Mouse (Mus musculus) embryonic facial prominence, embryonic 15.5 days (tissue): ENCODE data around the gene Slc25a25. TPM values are rescaled to one million over a fixed set of nuclear protein-coding genes. Genes with fewer than 3 reads are reported as not detected.
"Not testable (repeated sequence)": the region's sequence is repeated elsewhere in the genome, so short reads cannot be mapped to it uniquely, and the experiment has no call there.

Experiments used
- ATAC-seq: fragments of 200-750 bp; cut with Nextera tagmentation; 2 replicates; pipeline ENCODE4 v1.8.0; 2017; ENCODE audit warnings: low read depth, moderate TSS enrichment; ENCODE audit not compliant: insufficient number of reproducible peaks, low FRiP score, low TSS enrichment
- H3K27ac ChIP-seq: fragments of 300-500 bp; sonication (generic); replicated peaks from 2 replicates; pipeline ENCODE4 v1.5.1; 2015; ENCODE audit warnings: mild to moderate bottlenecking, inconsistent platforms
- H3K27me3 ChIP-seq: fragments of 300-500 bp; sonication (generic); 2 replicates; pipeline ENCODE4 v1.6.1; 2015; ENCODE audit warnings: inconsistent platforms
- H3K36me3 ChIP-seq: fragments of 300-500 bp; sonication (generic); 2 replicates; pipeline ENCODE4 v1.6.1; 2015; ENCODE audit warnings: mild to moderate bottlenecking, inconsistent platforms
- H3K4me1 ChIP-seq: fragments of 300-500 bp; sonication (generic); 2 replicates; pipeline ENCODE4 v1.6.1; 2015; ENCODE audit warnings: inconsistent platforms
- H3K4me2 ChIP-seq: fragments of 300-500 bp; sonication (generic); replicated peaks from 2 replicates; pipeline ENCODE4 v1.6.1; 2015; ENCODE audit warnings: mild to moderate bottlenecking, inconsistent platforms
- H3K4me3 ChIP-seq: fragments of 300-500 bp; sonication (generic); replicated peaks from 2 replicates; pipeline ENCODE4 v1.5.1; 2015; ENCODE audit warnings: mild to moderate bottlenecking, inconsistent platforms
- H3K9ac ChIP-seq: fragments of 300-500 bp; sonication (generic); 2 replicates; pipeline ENCODE4 v1.6.1; 2015; ENCODE audit warnings: inconsistent platforms
- H3K9me3 ChIP-seq: fragments of 300-500 bp; sonication (generic); replicated peaks from 2 replicates; pipeline ENCODE4 v1.6.1; 2016; ENCODE audit warnings: inconsistent platforms
- WGBS: fragments of 180-500 bp; shearing (Covaris S2); methylation state at CpG from one replicate; pipeline ENCODE4 v1.1.7; 2015; 5-methylcytosine and 5-hydroxymethylcytosine counted together
- polyA plus RNA-seq: library from polyadenylated mRNA; unstranded; fragments of >200 nt; fragmentation: Nextera tagmentation; extraction: Ambion mirVana; gene quantifications from 2 replicates; pipeline ENCODE4 v1.2.1, GENCODE M21; 2015

Slc25a25 gene
- 20.8 and 22.1 TPM in 2 replicates for polyA plus RNA-seq

DNA sequence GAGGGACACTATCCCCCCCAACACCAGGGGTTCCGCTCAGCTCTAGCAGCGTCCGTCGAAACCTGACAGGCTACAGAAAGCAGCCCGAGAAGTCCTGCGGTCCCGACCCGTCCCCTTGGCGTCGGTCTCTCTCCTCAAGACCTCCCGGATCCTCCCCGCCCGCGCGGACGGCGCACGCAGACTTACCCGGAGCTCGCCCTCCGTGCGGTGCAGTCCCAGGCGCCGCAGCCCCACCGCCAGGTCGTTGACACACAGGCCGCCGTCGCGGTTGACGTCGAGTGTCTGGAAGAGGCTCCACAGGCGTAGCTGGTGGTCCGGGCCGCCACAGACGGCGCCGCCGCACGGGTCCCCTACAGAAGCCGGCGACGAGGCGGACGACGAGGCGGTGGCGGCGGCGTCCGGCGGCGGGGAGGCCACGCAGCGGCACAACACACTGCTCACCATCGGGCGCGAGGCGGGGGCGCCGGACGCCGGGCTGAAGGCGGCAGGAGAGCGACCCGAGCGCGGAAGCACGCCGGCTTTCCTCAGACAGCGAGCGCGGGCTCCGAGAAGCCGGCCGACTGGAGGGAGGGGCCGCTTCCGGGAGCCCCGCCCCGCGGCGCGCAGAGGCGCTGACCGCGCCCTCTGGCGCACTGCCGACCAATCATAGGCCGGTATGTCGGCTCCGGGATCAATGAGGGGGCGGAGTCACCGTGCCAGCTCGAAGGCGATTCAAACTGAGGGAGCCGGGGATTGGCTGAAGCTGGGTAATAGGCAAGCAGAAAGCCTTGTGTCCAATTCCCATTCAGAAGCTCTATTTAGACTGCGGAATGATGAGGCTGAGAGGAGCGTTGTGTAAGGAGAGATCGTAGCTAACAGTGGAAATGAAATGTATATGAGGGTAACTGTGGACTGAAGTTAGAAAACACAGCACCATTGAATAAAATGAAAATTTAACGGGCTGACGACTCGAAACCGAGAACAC is at the start of gene Slc25a25:
Gene Slc25a25, minus strand, starts transcription at position 565 of the 964 bp plus-strand sequence.
- Histone ChIP-seq H3K4me2 (peak within 1 kb of the TSS; percentile 85), H3K9ac (peak within 1 kb of the TSS; percentile 71), H3K27ac (peak within 1 kb of the TSS; percentile 98), H3K36me3 (peaks cover 14% of the 10 kb centered on the region), H3K9me3 (no peaks in the 10 kb centered on the region), H3K4me3 (peak within 1 kb of the TSS; percentile 76), H3K27me3 (no peaks in the 10 kb centered on the region), H3K4me1 (peaks cover 55% of the 10 kb centered on the region)
- peak; percentile 87 for ATAC-seq
- WGBS, result under 1% methylated on average over 98 of the region's 103 CpGs

DNA sequence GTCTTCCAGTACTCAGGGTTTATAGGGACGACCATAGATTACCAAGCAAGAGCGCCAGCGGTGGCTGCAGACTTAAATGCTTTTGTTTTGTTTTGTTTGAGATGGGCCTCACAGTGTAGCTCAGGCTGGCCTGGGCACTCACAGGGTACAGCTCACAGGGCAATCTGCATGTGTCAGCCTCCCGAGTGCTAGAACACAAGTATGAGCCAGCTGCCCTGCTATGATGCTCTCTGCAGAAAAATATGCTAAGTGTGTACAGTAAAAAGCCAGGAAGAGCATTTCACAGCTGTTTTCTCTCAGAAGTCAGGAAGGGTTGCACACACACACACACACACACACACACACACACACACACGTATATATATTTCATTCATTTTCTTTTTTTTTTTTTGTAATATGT is 49.2 kb upstream of the Slc25a25 start:
- Histone ChIP-seq H3K4me3 (no peak overlapping the region), H3K27me3 (no peaks in the 10 kb centered on the region), H3K27ac (no peak overlapping the region), H3K4me2 (no peak overlapping the region), H3K9me3 (no peaks in the 10 kb centered on the region), H3K9ac (no peak overlapping the region), H3K4me1 (no peaks in the 10 kb centered on the region), H3K36me3 (no peaks in the 10 kb centered on the region)
- 69% methylated on average over 5 of the region's 5 CpGs for WGBS
- ATAC-seq, result no peak

DNA sequence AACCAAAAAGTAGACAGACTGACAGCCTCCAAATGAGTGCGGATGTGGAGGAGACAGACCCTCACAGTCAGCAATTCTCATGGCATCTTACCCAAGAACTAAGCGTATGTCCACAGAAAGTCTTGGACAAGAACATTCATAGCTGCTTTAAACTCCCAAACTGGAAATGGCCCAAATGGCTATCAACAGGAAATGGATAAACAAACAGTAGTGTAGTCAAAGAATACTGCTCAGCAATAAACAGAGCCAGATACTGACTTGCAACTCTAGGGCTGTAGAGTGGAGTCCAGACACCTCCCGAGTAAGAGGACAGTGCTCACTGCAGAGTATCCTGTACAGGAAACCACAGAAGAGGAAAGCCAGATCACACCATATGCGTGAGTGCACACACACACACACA is 48.1 kb upstream of the Slc25a25 start:
- Histone ChIP-seq H3K4me2 (no peak overlapping the region), H3K36me3 (no peaks in the 10 kb centered on the region), H3K9ac (no peak overlapping the region), H3K4me3 (no peak overlapping the region), H3K9me3 (no peaks in the 10 kb centered on the region), H3K4me1 (0 out of 2 replicates have a peak, but pooled peaks cover 4% of the 10 kb centered on the region), H3K27ac (no peak overlapping the region), H3K27me3 (no peaks in the 10 kb centered on the region)
- ATAC-seq, result no peak
- WGBS, result 89% methylated on average over 4 of the region's 4 CpGs

DNA sequence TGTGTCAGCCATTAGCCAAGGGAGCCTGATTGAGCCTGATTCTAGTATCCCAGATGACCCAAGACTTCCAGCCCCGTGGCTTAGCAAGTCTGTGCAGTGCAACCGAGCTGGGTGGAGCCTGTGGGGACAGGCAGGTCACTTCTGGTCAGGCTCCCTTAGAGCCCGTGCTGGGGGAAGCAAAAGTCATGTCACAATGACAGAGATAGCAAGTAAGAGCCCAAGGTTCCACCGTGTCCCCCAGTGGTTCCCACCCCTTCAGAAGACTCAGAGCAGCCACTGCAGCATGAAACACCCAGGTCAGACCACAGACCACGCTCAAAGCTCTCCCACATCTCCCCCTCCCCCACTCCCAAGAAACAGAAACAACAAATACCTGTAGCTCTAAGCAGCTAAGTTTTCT is 44.9 kb upstream of the Slc25a25 start:
- Histone ChIP-seq H3K36me3 (no peaks in the 10 kb centered on the region), H3K27ac (no peak overlapping the region), H3K4me1 (0 out of 2 replicates have a peak, but pooled peaks cover 4% of the 10 kb centered on the region), H3K4me2 (no peak overlapping the region), H3K9me3 (no peaks in the 10 kb centered on the region), H3K9ac (no peak overlapping the region), H3K4me3 (no peak overlapping the region), H3K27me3 (no peaks in the 10 kb centered on the region)
- 59% methylated on average over 5 of the region's 5 CpGs for WGBS
- ATAC-seq, result no peak

DNA sequence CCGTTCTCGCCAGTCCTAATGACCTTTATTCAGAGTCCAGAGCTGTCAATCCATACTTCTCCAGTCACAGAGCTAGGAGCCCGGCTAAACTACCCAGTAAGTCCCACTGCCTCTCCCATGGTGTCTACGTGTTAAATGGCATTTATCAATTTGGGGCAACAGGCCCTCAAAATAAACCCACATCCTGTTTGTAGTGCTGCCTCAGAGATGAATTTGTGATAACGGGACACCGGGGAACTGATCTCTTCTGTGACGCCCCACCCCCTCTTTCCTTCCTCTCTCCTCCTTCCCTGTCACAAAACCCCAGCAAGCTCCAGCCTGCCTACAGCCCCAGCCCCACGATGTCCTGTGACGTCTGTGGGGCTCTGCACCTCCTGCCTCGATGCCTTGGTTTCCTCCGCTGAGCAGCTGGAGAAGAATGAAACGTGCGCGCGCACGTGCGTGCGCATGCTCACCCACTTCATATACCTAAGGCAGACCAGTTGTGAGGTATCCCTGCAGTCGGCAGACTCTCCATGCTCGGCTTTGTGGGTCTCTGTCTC is 44.0 kb upstream of the Slc25a25 start:
- no peak overlapping the region for H3K27ac ChIP-seq

DNA sequence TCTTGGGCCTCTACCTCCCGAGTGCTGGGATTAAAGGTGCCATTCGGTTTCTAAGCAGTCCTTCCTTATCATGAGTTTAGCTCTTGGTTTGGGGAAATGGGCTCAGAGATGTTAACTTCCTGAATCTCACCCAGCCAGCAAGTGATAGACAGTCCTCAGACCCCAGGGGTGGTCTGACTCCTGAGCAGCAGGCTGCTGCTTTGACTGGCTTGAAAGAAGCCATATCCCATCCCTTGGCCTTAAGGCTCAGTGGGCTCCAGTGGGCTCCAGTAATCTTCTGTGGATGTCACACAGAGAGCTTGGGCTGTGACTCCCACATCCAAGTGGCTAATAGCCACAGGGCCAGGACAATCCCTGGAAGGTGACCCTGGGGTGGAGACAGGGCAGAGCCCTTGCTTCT is 43.3 kb upstream of the Slc25a25 start:
- H3K36me3 ChIP-seq, result no peaks in the 10 kb centered on the region
- no peak overlapping the region for H3K4me3 ChIP-seq
- no peaks in the 10 kb centered on the region for H3K27me3 ChIP-seq
- no peaks in the 10 kb centered on the region for H3K9me3 ChIP-seq
- ATAC-seq, result no peak
- no peak overlapping the region for H3K4me2 ChIP-seq
- no peak overlapping the region for H3K27ac ChIP-seq
- 66% methylated on average over 2 of the region's 2 CpGs for WGBS
- H3K4me1 ChIP-seq, result 0 out of 2 replicates have a peak, but pooled peaks cover 4% of the 10 kb centered on the region
- no peak overlapping the region for H3K9ac ChIP-seq

More for the DNA sequence above, 44.0 kb upstream of the Slc25a25 start:
- H3K4me1 ChIP-seq, result 0 out of 2 replicates have a peak, but pooled peaks cover 4% of the 10 kb centered on the region
- no peak overlapping the region for H3K9ac ChIP-seq
- WGBS, result 62% methylated on average over 20 of the region's 20 CpGs
- no peaks in the 10 kb centered on the region for H3K9me3 ChIP-seq
- ATAC-seq, result no peak
- H3K36me3 ChIP-seq, result no peaks in the 10 kb centered on the region
- no peaks in the 10 kb centered on the region for H3K27me3 ChIP-seq
- no peak overlapping the region for H3K4me2 ChIP-seq
- H3K4me3 ChIP-seq, result no peak overlapping the region

DNA sequence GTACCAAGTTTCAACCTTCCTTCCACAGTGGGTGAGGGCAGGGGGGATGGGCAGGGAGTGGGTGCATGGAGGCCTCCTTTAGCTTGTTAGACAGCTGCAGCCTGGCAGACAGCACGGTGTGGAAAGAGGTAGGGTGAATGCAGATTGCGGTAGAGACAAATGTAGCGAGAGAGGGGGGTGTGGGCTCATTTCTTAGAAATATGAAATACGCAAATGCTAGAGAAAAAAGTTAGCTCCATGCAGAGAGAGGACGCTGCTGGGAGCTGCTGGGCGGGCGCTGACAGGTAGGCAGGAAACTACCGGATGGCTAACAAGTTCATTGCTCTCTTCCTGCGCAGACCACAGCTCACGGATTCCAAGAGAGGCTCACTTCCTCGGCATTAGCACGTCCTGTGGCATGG is 42.1 kb upstream of the Slc25a25 start:
- no peaks in the 10 kb centered on the region for H3K36me3 ChIP-seq
- no peak overlapping the region for H3K9ac ChIP-seq
- no peaks in the 10 kb centered on the region for H3K9me3 ChIP-seq
- no peak overlapping the region for H3K27ac ChIP-seq
- WGBS, result 60% methylated on average over 12 of the region's 12 CpGs
- no peak overlapping the region for H3K4me3 ChIP-seq
- ATAC-seq, result no peak
- H3K4me1 ChIP-seq, result 0 out of 2 replicates have a peak, but pooled peaks cover 4% of the 10 kb centered on the region
- H3K27me3 ChIP-seq, result no peaks in the 10 kb centered on the region
- no peak overlapping the region for H3K4me2 ChIP-seq

DNA sequence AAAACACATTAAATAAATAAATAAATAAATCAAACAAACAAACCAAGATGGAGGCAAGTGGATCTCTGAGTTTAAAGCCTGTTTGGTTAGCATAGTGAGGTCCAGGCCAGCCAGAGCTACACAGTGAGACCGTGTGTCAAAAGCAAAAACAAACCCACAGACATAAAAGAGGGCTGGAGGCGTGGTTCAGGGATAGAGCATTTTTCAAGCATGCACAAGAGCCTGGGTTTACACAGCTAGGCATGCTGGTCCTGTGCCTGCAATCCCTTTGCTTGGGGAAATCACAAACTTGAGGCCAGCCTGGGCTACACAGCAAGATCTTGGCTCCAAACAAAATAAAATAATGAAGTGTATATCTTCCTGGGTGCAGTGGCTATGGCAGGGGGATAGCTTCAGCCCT is 41.4 kb upstream of the Slc25a25 start:
- Histone ChIP-seq H3K4me1 (0 out of 2 replicates have a peak, but pooled peaks cover 4% of the 10 kb centered on the region), H3K9me3 (no peaks in the 10 kb centered on the region), H3K36me3 (no peaks in the 10 kb centered on the region), H3K27me3 (no peaks in the 10 kb centered on the region), H3K4me2 (no peak overlapping the region), H3K9ac (no peak overlapping the region), H3K27ac (no peak overlapping the region), H3K4me3 (no peak overlapping the region)
- ATAC-seq, result no peak
- WGBS, result 50% methylated on average over 2 of the region's 2 CpGs

DNA sequence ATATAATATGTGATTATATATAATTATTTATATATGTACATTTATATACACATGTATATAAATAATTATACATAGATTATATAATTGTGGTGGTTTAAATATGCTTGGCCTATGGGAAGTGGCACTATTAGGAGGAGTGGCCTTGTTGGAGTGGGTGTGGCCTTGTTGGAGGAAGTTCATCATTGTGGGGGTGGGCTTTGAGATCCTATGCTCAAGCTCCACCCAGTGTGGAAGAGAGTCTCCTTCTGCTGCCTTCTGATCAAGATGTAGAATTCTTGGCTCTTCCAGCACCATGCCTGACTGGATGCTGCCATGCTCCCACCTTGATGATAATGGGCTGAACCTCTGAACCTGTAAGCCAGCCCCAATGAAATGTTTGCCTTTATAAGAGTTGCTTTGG is 39.5 kb upstream of the Slc25a25 start:
- not testable (repeated sequence) for H3K36me3 ChIP-seq, H3K4me1 ChIP-seq, H3K27ac ChIP-seq, H3K4me3 ChIP-seq, H3K27me3 ChIP-seq, H3K4me2 ChIP-seq, ATAC-seq, H3K9ac ChIP-seq, H3K9me3 ChIP-seq

DNA sequence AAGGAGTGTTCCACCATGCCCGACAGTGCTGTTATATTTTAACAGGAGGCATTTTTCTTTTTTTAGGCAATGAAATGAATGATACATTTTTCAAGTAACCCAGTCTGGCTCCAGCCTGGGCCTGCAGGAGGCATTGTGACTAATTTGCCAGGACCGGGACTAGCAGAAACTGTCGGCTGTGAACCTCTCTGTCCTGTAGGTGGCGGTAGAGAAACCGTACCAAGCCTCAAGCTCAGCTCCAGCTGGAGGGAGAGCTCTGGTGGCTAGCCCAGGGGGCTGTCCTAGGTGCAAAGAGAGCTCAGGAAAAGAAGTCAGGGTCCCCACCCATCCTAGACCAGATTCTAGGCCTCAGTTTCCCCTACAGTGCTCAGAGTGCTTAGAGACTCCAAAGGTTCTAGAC is 37.4 kb upstream of the Slc25a25 start:
- ATAC-seq, result no peak
- Histone ChIP-seq H3K4me1 (no peaks in the 10 kb centered on the region), H3K4me3 (no peak overlapping the region), H3K27me3 (no peaks in the 10 kb centered on the region), H3K27ac (no peak overlapping the region), H3K4me2 (no peak overlapping the region), H3K9me3 (no peaks in the 10 kb centered on the region), H3K9ac (no peak overlapping the region), H3K36me3 (no peaks in the 10 kb centered on the region)
- WGBS, result 1% methylated on average over 5 of the region's 5 CpGs

DNA sequence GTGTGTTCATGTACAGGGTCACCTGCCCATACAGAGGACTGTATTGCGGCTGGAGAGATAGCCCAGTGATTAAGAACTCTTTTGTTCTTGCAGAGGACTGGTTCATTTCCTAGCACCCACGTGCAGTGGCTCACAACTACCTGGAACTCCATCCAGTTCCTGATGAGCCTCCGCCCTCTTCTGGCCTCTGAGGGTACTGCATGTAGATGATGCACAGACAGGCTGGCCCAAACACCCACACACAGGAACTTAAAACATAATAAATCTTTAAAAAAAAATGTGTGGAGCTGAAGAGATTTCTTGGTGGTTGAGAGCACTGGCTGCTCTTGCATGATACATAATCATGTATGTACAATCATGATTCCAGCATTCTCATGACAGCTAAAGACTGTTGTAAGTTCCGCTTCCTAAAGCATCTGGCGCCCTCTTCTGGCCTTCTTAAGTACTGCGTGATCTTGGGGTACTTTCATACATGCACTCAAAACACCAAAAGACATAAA is 35.9 kb upstream of the Slc25a25 start:
- Histone ChIP-seq H3K4me3 (no peak overlapping the region), H3K9me3 (no peaks in the 10 kb centered on the region), H3K9ac (no peak overlapping the region), H3K36me3 (no peaks in the 10 kb centered on the region), H3K4me1 (no peaks in the 10 kb centered on the region), H3K4me2 (no peak overlapping the region), H3K27me3 (no peaks in the 10 kb centered on the region), H3K27ac (no peak overlapping the region)
- 4% methylated on average over 6 of the region's 6 CpGs for WGBS
- ATAC-seq, result 0 out of 2 replicates have a peak, but pooled peaks have one; percentile 52
